Mouse (Mus musculus) small intestine, adult 2 months (tissue): ENCODE data around the gene Tmem179.

Experiments used
- CTCF ChIP-seq: fragments of 200-500 bp; IDR thresholded peaks from 2 replicates; pipeline ENCODE4 v1.5.1; 2012; ENCODE audit warnings: low read depth, mild to moderate bottlenecking, control low read depth, inconsistent platforms, low read length, moderate library complexity, mixed read lengths; ENCODE audit not compliant: insufficient replicate concordance, insufficient read length; ENCODE audit errors: extremely low read depth
- POLR2A ChIP-seq: fragments of 200-500 bp; IDR thresholded peaks from 2 replicates; pipeline ENCODE4 v1.6.1; 2012; ENCODE audit warnings: low read depth, mild to moderate bottlenecking, control low read depth, inconsistent platforms, low read length, moderate library complexity

DNA sequence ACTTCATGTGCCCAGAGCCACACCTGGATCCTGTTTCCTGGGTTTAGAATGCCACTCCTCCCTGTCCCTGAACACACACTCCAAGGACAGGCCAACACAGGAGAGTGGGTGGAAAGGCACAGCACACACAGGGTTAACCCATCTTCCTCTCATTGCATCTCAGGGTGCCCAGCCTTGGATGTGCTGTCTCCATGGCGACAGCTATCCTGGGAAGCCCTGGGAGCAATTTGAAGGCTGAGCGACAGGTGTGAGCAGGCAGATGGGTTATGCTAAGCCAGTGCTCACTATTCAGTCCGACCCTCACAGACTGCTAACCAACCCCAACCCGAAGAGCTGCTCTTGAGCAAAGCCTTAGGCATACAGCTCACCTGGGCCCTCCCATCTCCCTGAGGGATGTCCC is 9.3 kb downstream of the Tmem179 start:
- TF ChIP-seq CTCF (no peak), POLR2A (no peak)
